Mouse (Mus musculus): ENCODE results near the gene Hspb7.

DNA sequence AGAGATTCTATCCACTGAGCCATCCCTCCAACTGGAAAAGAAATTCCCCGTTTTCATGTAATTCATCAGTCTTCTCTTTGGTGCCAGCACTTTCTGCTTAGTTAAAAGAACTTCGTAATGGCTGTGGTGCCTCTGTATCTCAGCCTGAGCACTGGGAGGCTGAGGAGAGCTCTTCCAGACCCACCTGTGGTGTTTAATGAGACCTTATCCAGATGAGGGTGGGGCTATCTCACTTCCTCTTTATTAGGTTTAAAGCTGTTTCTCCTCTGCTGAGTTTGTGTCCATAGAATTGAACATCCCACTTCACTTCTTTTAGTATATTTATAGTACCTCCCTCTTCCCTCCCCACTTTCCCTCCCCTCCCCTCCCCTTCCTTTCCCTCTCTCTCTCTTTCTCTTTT is 30.7 kb downstream of the Hspb7 start:
- TF ChIP-seq CTCF (IDR thresholded peaks at IDR 0.05; ENCODE audit: low read depth, low read length) (no peak), POLR2A (IDR thresholded peaks at IDR 0.05; ENCODE audit: extremely low read depth, insufficient read depth, low read length) (no peak)
